14 mouse cellular contexts compared by ENCODE assay signal in the genomic region with DNA sequence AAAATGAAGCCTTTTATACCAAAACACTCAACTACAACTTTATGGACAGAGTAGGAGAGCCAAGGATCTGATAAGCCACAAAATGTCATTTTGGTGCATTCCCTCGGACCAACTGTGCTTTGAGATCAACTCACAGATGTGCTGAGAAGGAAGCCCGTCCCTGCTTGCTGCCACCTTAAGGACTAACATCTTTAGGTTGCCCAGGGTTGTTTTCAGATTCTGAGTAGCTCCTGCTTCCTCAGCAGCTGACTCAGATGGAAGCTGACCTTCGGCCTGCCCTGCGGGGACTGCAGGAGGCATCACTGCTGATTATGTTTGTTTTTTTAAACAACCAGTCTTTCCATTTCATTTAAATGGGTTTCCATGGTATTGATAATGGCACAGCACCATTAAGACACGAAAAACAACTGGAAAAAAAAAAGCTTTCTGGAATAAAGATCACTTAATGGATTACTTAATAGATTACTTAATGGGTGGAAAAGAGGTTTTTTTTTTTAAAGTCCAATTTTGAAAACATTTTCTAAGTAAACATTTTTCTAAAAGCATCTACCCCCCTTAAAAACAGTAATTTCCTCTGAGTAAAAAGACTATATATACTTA. TPM values are rescaled to one million over a fixed set of nuclear protein-coding genes. Genes with fewer than 3 reads are reported as not detected.
DNase-seq lines count a peak whose midpoint lies in the region; ATAC-seq and TF ChIP-seq lines count a peak whose summit lies in the region.
"Had no signal": no experiment of that assay in that cellular context is flagged by ENCODE, and none has a peak within 500 bp of the region (broad histone marks: within the 10 kb centered on the region; RNA-seq: fewer than 3 reads in every experiment).

No protein-coding gene starts in this region.

- H3K27ac ChIP-seq in liver, adult 2 months (replicated peaks; ENCODE audit: insufficient read depth, low read depth, low read length), result peak overlapping the region; percentile 95
- peak overlapping the region; percentile 29; the same call in 1 of the 2 replicates for H3K27ac ChIP-seq in intestine, embryonic 16.5 days (ENCODE audit: low read length)
- H3K27ac ChIP-seq in kidney, postnatal 0 days, result peak overlapping the region; percentile 79
- H3K27ac ChIP-seq in liver, postnatal 0 days (ENCODE audit: low read depth), result peak overlapping the region; percentile 76
- H3K27ac ChIP-seq: midbrain, embryonic 10.5 days had no signal

- no peak for TF ChIP-seq EP300 in liver, postnatal 0 days (IDR thresholded peaks at IDR 0.05; ENCODE audit: low read depth)

- no peak overlapping the region for H3K4me3 ChIP-seq in liver, adult 2 months (ENCODE audit: insufficient read depth, low read depth, low read length)
- H3K4me3 ChIP-seq in intestine, embryonic 16.5 days (ENCODE audit: low read length), result no peak overlapping the region
- H3K4me3 ChIP-seq in kidney, postnatal 0 days (replicated peaks; ENCODE audit: low read depth, low read length), result no peak overlapping the region
- no peak overlapping the region for H3K4me3 ChIP-seq in liver, postnatal 0 days (ENCODE audit: low read depth, low read length)
- H3K4me3 ChIP-seq: erythroblast, embryonic 14.5 days; midbrain, embryonic 10.5 days had no signal

- no peaks in the 10 kb centered on the region for H3K36me3 ChIP-seq in liver, adult 2 months (ENCODE audit: control insufficient read depth, insufficient read depth, low read length)
- H3K36me3 ChIP-seq in intestine, embryonic 16.5 days (ENCODE audit: control insufficient read depth, insufficient read depth, low read length), result no peaks in the 10 kb centered on the region
- H3K36me3 ChIP-seq in kidney, postnatal 0 days (ENCODE audit: insufficient read depth, low read length), result no peaks in the 10 kb centered on the region
- H3K36me3 ChIP-seq in liver, postnatal 0 days (replicated peaks; ENCODE audit: insufficient read depth, low read length), result no peaks in the 10 kb centered on the region; the same call in 1 of the 2 replicates
- H3K36me3 ChIP-seq: midbrain, embryonic 10.5 days had no signal

- no peak overlapping the region; the same call in 1 of the 2 replicates for H3K4me2 ChIP-seq in intestine, embryonic 16.5 days (ENCODE audit: low read depth, low read length)
- H3K4me2 ChIP-seq in kidney, postnatal 0 days (ENCODE audit: low read length), result peak overlapping the region; percentile 39; the same call in 1 of the 2 replicates
- H3K4me2 ChIP-seq in liver, postnatal 0 days (ENCODE audit: low read depth, low read length), result peak overlapping the region; percentile 48

- H3K9ac ChIP-seq in liver, adult 2 months (ENCODE audit: low read depth, low read length), result peak overlapping the region; percentile 66
- H3K9ac ChIP-seq in intestine, embryonic 16.5 days (ENCODE audit: low read depth, low read length), result no peak overlapping the region
- no peak overlapping the region for H3K9ac ChIP-seq in kidney, postnatal 0 days (ENCODE audit: low read depth, low read length)
- no peak overlapping the region; the same call in 1 of the 2 replicates for H3K9ac ChIP-seq in liver, postnatal 0 days (replicated peaks)

- no peaks in the 10 kb centered on the region for H3K27me3 ChIP-seq in liver, adult 2 months (ENCODE audit: control insufficient read depth, insufficient read depth, low read length)
- H3K27me3 ChIP-seq in intestine, embryonic 16.5 days (replicated peaks; ENCODE audit: control insufficient read depth, insufficient read depth, low read length), result no peaks in the 10 kb centered on the region
- no peaks in the 10 kb centered on the region for H3K27me3 ChIP-seq in kidney, postnatal 0 days (ENCODE audit: insufficient read depth, low read length)
- H3K27me3 ChIP-seq in liver, postnatal 0 days (ENCODE audit: insufficient read depth, low read length), result no peaks in the 10 kb centered on the region

- peak; percentile 51 for ATAC-seq in intestine, embryonic 16.5 days
- ATAC-seq in kidney, postnatal 0 days (replicated peaks; ENCODE audit: low FRiP score, low read depth), result no peak; the same call in 1 of the 2 replicates
- no peak for ATAC-seq in liver, postnatal 0 days

- TF ChIP-seq CTCF in liver, adult 2 months (IDR thresholded peaks at IDR 0.05; ENCODE audit: low read depth, low read length), result no peak
- TF ChIP-seq CTCF in kidney, postnatal 0 days (IDR thresholded peaks at IDR 0.05; ENCODE audit: low read depth), result no peak
- TF ChIP-seq CTCF in liver, postnatal 0 days (IDR thresholded peaks at IDR 0.05; ENCODE audit: low read depth), result no peak

- peaks cover 33% of the 10 kb centered on the region for H3K4me1 ChIP-seq in liver, adult 2 months (ENCODE audit: control insufficient read depth, insufficient read depth, low read length)
- peaks cover 12% of the 10 kb centered on the region for H3K4me1 ChIP-seq in intestine, embryonic 16.5 days (ENCODE audit: control insufficient read depth, insufficient read depth, low read length)
- peaks cover 7% of the 10 kb centered on the region; the same call in 1 of the 2 replicates for H3K4me1 ChIP-seq in kidney, postnatal 0 days (replicated peaks; ENCODE audit: insufficient read depth, low read length)
- H3K4me1 ChIP-seq in liver, postnatal 0 days (ENCODE audit: insufficient read depth), result peaks cover 8% of the 10 kb centered on the region

- H3K9me3 ChIP-seq in intestine, embryonic 16.5 days (ENCODE audit: control insufficient read depth, low read length), result no peaks in the 10 kb centered on the region
- H3K9me3 ChIP-seq in kidney, postnatal 0 days (replicated peaks; ENCODE audit: low read length), result no peaks in the 10 kb centered on the region
- H3K9me3 ChIP-seq in liver, postnatal 0 days (ENCODE audit: low read length), result no peaks in the 10 kb centered on the region
- H3K9me3 ChIP-seq: midbrain, embryonic 10.5 days had no signal

- WGBS in liver, adult 2 months, result 7% methylated on average over 5 of the region's 5 CpGs
- 20% methylated on average over 5 of the region's 5 CpGs for WGBS in intestine, embryonic 16.5 days
- 26% methylated on average over 5 of the region's 5 CpGs for WGBS in kidney, postnatal 0 days
- WGBS in liver, postnatal 0 days (ENCODE audit: insufficient replicate concordance), result 55% methylated on average over 5 of the region's 5 CpGs

- no peak for TF ChIP-seq POLR2A in liver, adult 2 months (IDR thresholded peaks at IDR 0.05; ENCODE audit: extremely low read depth, insufficient read depth, low read length)

- H3K79me2 ChIP-seq in liver, adult 2 months (ENCODE audit: control insufficient read depth, insufficient read depth, low read length), result peaks cover 3% of the 10 kb centered on the region; the same call in 1 of the 2 replicates

- peak; percentile 93 for DNase-seq in liver, adult 2 months (ENCODE audit: extremely low read depth, low read depth, low spot score)
- DNase-seq in liver, result no peak
- no peak for DNase-seq in kidney, postnatal 0 days (ENCODE audit: low spot score)
- DNase-seq in liver, postnatal 0 days, result no peak
- DNase-seq in cerebellum, postnatal 14 days, result no peak
- DNase-seq in spleen, postnatal 36 days (ENCODE audit: low spot score in 2 of 2), result no peak
- DNase-seq: heart, postnatal 10 days; lung, adult 2 months; retina, postnatal 1 day had no signal

RNA-seq across cellular contexts. Expression of gene Mfsd4b1, which starts 38.3 kb away (rescaled TPM):
- 47.8 and 48.0 TPM in 2 replicates for total RNA-seq in liver, adult 2 months (2014; rRNA removed)
- polyA plus RNA-seq in liver, adult 2 months (2012; rRNA removed), result 28.7 and 30.2 TPM in 2 replicates
- 1.4 and 3.4 TPM in 2 replicates for polyA plus RNA-seq in intestine, embryonic 16.5 days (2015; fragmentation: Nextera tagmentation; extraction: Ambion mirVana)
- polyA plus RNA-seq in kidney, postnatal 0 days (2015; fragmentation: Nextera tagmentation; extraction: Ambion mirVana), result 34.8 and 37.2 TPM in 2 replicates
- polyA plus RNA-seq in liver, postnatal 0 days (2015; fragmentation: Nextera tagmentation; extraction: Ambion mirVana), result 6.0 and 6.1 TPM in 2 replicates
- total RNA-seq: granulocyte monocyte progenitor cell, adult 5-6 weeks had no signal
- polyA plus RNA-seq: erythroblast, embryonic 14.5 days; midbrain, embryonic 10.5 days; neural tube, embryonic 11.5 days had no signal

Comparison
In these comparisons a context has a peak if more than half of its experiments do, and no peak if none do; other contexts are left out.
1. H3K27ac ChIP-seq: peak in every context shown above with its lines; median percentile 95 in liver, adult 2 months; 79 in kidney, postnatal 0 days; 76 in liver, postnatal 0 days; 29 in intestine, embryonic 16.5 days.